Mouse (Mus musculus): ENCODE measurements around the gene Atp1b3. TPM values are rescaled to one million over a fixed set of nuclear protein-coding genes. Genes with fewer than 3 reads are reported as not detected.
"Not testable (repeated sequence)": the region's sequence is repeated elsewhere in the genome, so short reads cannot be mapped to it uniquely, and the experiment has no call there.

Gene Atp1b3
- total RNA-seq (2021): 10 to 100 TPM; 77.6 to 81.1 TPM

- peak; percentile 100 for DNase-seq
Observed at GRCm38 (mm10) chr9:96364141-96364838, at the start of gene Atp1b3. TSS of gene Atp1b3 (minus strand) at chr9:96364442.

DNA sequence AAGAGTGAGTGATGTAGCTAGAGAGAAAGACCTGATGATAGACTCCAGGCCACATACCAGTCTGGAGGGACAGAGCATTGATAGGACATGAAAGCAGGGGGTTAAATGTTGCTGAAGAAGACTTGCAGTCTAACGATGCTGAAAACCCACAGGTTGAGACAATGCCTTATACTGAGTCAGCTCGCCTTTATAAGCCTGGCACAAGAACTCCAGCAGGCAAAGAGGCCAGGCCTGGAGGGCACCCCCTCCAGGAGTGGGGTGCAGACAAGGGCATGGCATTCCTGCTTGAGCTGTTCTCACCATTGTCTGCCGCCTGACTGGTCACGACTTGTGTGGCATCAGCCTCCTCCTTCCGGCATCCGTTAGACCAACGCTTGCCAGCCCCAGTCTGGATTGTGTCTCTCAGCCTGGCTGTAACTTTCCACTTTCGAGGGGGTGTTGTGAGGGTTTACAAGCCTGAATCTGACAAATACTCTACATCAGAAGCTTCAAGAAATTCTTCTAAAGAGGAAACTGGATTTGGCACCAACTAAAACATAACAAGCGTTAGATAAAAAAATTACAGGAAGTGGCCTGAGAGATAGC is 48.7 kb upstream of the Atp1b3 start:
- DNase-seq: no peak

DNA sequence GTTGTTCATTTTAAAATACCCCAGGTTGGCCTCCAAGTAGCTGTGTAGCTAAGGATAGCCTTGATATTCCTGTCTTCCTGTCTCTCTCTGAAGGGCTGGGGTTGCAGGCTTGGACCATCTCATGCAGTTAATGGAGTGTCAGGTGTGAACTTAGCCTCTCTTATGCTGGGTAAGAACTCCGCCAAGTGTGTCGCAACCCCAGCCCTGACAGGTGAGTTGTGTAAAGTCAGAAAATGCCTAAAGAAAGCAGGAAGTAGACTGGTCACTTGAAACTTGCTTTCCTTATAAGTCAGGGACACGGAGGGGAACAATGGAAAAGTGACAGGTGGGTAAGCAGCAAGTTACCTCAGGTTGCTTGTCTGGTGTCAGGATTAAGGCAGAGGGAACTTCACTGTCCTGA is 40.1 kb upstream of the Atp1b3 start:
- no peak for DNase-seq

DNA sequence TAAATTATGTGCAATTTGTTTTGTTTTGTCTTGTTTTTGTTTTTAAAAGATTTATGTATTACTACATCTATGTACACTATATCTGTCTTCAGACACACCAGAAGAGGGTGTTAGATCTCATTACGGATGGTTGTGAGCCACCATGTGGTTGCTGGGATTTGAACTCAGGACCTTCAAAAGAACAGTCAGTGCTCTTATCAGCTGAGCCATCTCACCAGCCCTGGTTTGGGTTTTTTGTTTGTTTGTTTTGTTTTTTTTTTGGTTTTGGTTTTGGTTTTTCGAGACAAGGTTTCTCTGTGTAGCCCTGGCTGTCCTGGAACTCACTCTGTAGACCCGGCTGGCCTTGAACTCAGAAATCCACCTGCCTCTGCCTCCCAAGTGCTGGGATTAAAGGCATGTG is 35.7 kb upstream of the Atp1b3 start:
- not testable (repeated sequence) for DNase-seq

DNA sequence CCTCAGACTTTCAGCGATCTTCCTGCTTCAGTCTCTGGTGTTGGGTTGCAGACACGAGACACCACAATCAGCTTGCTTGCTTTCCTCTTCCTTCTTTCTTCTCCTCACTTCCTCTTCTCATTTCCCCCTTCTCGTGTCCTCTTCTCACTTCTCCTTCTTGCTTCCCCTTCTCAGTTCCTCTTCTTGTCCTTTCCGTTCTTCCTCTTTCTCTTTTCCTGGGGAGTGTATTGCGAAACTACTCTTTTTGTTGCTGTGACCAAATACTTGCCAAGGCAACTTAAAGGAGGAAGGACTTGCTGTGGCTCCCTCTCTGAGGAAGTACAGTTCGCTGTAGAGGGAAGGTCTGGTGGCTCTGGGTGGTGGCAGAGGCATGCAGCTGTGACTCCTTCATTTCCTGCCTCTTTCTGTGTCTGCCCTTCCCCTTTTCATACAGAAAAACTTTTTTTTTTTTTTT is 35.2 kb upstream of the Atp1b3 start:
- DNase-seq: no peak

- no peak for DNase-seq
Observed at GRCm38 (mm10) chr9:96398614-96399013, 34.4 kb upstream of the Atp1b3 start.

DNA sequence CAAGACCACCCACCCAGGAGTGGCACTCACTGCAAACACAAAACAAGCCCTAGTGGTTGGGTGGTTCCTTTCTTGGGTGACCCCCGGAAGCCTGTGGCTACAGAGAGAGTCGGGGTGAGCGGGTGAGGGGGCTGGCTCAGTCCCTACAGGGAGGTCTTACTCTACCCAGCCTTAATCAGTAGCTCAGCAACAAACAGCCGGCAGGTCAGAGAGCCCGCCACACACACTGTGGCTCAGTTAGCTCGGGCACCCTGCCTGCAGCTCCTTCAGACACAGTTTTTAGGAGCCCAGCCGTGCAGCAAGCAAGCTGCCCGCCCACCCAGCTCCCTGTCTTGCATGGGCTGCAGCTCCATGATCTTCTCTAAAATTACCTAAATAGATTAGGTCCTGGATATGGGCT is 33.9 kb upstream of the Atp1b3 start:
- DNase-seq: no peak

GRCm38 (mm10) chr9:96394910-96395690 is 30.9 kb upstream of the Atp1b3 start:
- DNase-seq: peak; percentile 29

GRCm38 (mm10) chr9:96393731-96394235 is 29.5 kb upstream of the Atp1b3 start:
- DNase-seq: no peak

DNA sequence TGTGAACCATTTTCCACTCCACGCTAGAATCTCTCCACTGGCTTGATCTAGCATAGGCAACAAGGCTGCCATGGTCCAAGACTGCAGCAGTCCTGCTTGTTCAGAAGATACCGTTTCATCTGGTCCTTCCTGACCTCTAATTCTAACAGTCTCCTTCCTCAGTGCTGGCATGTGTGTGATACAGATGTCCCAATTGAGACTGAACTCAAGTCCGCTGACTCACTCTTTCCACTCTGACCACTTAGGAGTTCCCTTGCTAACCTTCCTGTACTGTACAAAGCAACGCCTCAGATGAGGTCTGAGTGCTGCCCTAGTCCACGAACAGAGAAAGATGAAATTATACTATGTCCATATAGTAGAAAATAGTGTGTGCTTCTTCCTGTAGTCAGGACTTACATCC is 28.9 kb upstream of the Atp1b3 start:
- DNase-seq: no peak

- no peak for DNase-seq
Observed at GRCm38 (mm10) chr9:96391921-96392320, 27.7 kb upstream of the Atp1b3 start.

- no peak for DNase-seq
Observed at GRCm38 (mm10) chr9:96383714-96384487, 19.7 kb upstream of the Atp1b3 start.

- DNase-seq: peak; percentile 36
Observed at GRCm38 (mm10) chr9:96382756-96383155, 18.5 kb upstream of the Atp1b3 start.

- peak; percentile 50 for DNase-seq
Observed at GRCm38 (mm10) chr9:96381393-96381792, 17.2 kb upstream of the Atp1b3 start.

GRCm38 (mm10) chr9:96379551-96379950 is 15.3 kb upstream of the Atp1b3 start:
- DNase-seq: no peak

GRCm38 (mm10) chr9:96378747-96379146 is 14.5 kb upstream of the Atp1b3 start:
- no peak for DNase-seq

GRCm38 (mm10) chr9:96377096-96377495 is 12.9 kb upstream of the Atp1b3 start:
- no peak for DNase-seq

- no peak for DNase-seq
Observed at GRCm38 (mm10) chr9:96375819-96376218, 11.6 kb upstream of the Atp1b3 start.

DNA sequence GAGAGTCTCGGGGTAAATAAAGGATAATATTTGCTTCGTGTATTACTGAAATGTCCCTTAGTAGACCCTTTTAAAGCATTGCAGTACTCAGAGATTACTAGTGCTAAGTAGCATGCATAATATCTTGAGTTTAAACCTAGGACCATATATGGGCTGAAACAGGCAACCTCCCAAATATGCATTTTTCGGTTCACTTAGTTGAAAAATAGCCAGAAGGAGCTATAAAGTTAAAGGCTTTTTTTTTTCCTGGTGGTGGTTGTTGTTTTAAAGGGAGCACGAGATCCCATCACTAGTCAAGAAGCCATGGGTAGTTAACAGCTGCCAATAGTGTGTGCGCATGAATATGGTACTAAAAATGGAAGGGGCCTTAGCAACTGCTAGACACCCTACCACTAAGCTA is 6.8 kb upstream of the Atp1b3 start:
- no peak for DNase-seq

DNA sequence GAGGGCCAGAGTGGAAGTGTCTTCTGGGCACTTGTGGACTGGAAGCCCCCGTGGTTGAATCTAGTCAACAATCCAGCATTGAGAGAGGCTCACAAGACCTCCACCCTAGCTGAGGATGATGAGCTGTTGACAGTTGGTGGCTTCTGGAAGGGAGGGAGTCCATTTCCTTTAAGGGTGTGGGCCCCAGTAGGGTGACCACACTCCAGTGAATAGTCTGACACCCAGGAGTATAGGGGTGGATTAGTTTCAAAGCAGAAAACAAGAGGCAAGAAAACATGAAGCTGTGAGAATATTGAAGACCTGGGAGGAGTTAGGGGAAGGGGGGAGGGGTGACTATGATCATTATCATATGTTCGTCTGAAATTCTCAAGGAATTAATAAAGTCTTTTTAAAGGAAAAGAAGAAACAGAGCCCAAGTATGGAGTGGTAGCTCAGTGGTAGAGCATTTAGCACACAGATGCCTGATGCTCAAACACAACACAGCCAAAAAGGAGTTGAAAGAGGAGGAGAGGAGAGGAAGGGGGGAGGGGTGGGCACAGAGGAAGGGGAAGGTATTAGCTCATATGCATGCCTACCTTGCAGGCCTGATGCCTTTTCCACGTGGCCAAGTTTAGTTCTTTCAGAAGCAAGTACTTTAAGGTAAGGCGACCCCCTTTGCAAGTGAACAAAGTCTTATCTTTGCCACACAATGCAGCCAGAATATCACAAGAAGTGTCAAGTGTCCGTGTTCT is 5.6 kb upstream of the Atp1b3 start:
- no peak for DNase-seq

DNA sequence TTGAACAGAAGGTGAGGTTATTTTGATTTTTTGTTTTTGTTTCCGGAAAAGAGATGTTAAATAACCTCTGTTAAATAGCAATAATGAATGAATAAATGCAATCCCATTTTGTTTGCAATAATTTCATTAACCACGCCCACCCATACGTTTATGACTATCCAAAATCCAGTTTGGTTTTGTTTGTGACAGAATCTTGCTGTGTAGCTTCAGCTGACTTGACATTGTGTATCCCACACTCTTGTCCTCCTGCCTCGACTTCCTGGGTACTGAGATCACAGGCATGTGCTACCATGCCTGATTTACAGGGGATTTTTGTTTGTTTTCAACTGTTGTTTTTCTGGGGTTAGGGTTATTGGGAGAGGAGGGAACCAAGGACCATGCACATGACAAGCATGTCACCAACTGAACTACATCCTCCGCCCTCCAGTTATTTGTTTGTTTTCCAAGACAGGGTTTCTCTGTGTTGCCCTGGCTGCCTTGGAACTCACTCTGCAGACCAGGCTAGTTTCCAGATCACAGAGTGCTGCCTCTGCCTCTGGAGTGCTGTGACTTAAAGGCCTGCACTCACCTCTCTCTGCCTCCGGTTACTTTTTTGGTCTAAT is 1.1 kb upstream of the Atp1b3 start:
- DNase-seq: no peak

All from heart, postnatal 4 days (tissue).